Mouse (Mus musculus): Measurements from ENCODE around the gene Rnf167. TPM values are rescaled to one million over a fixed set of nuclear protein-coding genes. Genes with fewer than 3 reads are reported as not detected.

Rnf167 gene
- total and polyA plus RNA-seq, 3 experiments: 50.8 to 65.0 (median 58.7) TPM

DNA sequence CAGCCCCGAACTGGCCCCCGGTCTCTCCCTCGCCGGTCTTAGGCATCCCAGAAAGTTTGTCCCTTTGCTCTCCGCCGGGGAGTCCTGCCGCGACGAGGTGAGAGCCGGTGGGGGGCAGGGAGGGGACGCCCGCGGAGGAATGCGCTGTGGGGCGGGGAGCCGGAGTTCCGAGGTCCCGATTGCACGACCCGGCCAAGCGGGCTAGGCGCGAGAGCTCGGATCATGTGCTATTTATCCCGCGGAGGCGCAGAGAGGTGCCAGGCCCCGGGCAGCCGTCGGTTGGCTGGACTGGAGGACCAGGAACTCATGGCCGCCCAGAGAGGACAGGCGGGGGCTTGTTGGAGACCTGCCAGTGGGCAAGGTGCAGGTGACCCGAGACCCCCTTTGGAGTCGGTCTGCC, 53.6 kb downstream of the Rnf167 start:
- Histone ChIP-seq H3K27ac (peak overlapping the region; percentile 100), H3K9ac (ENCODE audit: low read depth, low read length) (peak overlapping the region; percentile 91), H3K36me3 (ENCODE audit: control insufficient read depth, insufficient read depth, low read length) (peaks cover 5% of the 10 kb centered on the region; the same call in 1 of the 2 replicates), H3K4me1 (ENCODE audit: control insufficient read depth, insufficient read depth, low read length) (peaks cover 6% of the 10 kb centered on the region), H3K4me3 (peak overlapping the region; percentile 92), H3K27me3 (ENCODE audit: control insufficient read depth, insufficient read depth, low read length) (no peaks in the 10 kb centered on the region), H3K79me2 (replicated peaks; ENCODE audit: control insufficient read depth, insufficient read depth, low read length) (peaks cover 2% of the 10 kb centered on the region; the same call in 1 of the 2 replicates)
- intact Hi-C loops (cut with DNase I): loop anchor here (1.0 to 2.0 kb wide), 3 partner anchors 12 to 54 kb away; partner anchors contain the start of genes Camta2, Rnf167, Slc25a11 and Spag7
- DNase-seq: peak; percentile 86 to 89
- TF ChIP-seq EP300 (IDR thresholded peaks at IDR 0.05; ENCODE audit: insufficient read depth, low read depth, low read length) (no peak), POLR2A (IDR thresholded peaks at IDR 0.05; ENCODE audit: insufficient read depth, low read depth, low read length) (peak; percentile 59; the same call in 1 of the 2 replicates), CTCF (IDR thresholded peaks at IDR 0.05) (no peak)
- under 1% methylated on average over 34 of the region's 34 CpGs for WGBS

Other genes starting within 250 kb of the Rnf167 start
- 10 to 100 TPM; 17.0 to 20.7 TPM for gene Pelp1, start 237.2 kb upstream of the Rnf167 start, total RNA-seq (2021)
- gene Pelp1, start 237.2 kb upstream of the Rnf167 start, polyA plus RNA-seq (2012; rRNA removed): 12.4 and 13.0 TPM in 2 replicates
- gene Arrb2, start 214.6 kb upstream of the Rnf167 start, total RNA-seq (2021): 10 to 100 TPM; 10.2 to 10.8 TPM
- 23.6 and 27.6 TPM in 2 replicates for gene Arrb2, start 214.6 kb upstream of the Rnf167 start, polyA plus RNA-seq (2012; rRNA removed)
- gene Med11, start 195.3 kb upstream of the Rnf167 start, total RNA-seq (2021): 1 to 10 TPM; 6.6 to 6.7 TPM
- 7.8 and 9.7 TPM in 2 replicates for gene Med11, start 195.3 kb upstream of the Rnf167 start, polyA plus RNA-seq (2012; rRNA removed)
- 1 to 10 TPM; 1.3 to 2.9 TPM for gene Zmynd15, start 187.8 kb upstream of the Rnf167 start, total RNA-seq (2021)
- 3.2 and 3.8 TPM in 2 replicates for gene Zmynd15, start 187.8 kb upstream of the Rnf167 start, polyA plus RNA-seq (2012; rRNA removed)
- gene Cxcl16, start 187.3 kb upstream of the Rnf167 start, total RNA-seq (2021): 1 to 10 TPM; 7.9 to 8.8 TPM
- gene Cxcl16, start 187.3 kb upstream of the Rnf167 start, polyA plus RNA-seq (2012; rRNA removed): 17.6 and 20.6 TPM in 2 replicates
- 1 to 10 TPM; 1.2 to 1.3 TPM for gene Tm4sf5, start 142.0 kb upstream of the Rnf167 start, total RNA-seq (2021)
- 1.5 and 2.1 TPM in 2 replicates for gene Tm4sf5, start 142.0 kb upstream of the Rnf167 start, polyA plus RNA-seq (2012; rRNA removed)
- not detected for gene Vmo1, start 132.6 kb upstream of the Rnf167 start, total RNA-seq (2021)
- not detected in 2 replicates for gene Vmo1, start 132.6 kb upstream of the Rnf167 start, polyA plus RNA-seq (2012; rRNA removed)
- gene Gltpd2, start 128.0 kb upstream of the Rnf167 start, total RNA-seq (2021): not detected
- not detected in 2 replicates for gene Gltpd2, start 128.0 kb upstream of the Rnf167 start, polyA plus RNA-seq (2012; rRNA removed)
- gene Psmb6, start 121.9 kb upstream of the Rnf167 start, total RNA-seq (2021): 100 to 1,000 TPM; 204 to 231 TPM
- 296 and 367 TPM in 2 replicates for gene Psmb6, start 121.9 kb upstream of the Rnf167 start, polyA plus RNA-seq (2012; rRNA removed)
- not detected for gene Gm40193, start 114.3 kb upstream of the Rnf167 start, total RNA-seq (2021)
- not detected in 2 replicates for gene Gm40193, start 114.3 kb upstream of the Rnf167 start, polyA plus RNA-seq (2012; rRNA removed)
- 1 to 10 TPM; 4.3 to 5.8 TPM for gene Pld2, start 107.2 kb upstream of the Rnf167 start, total RNA-seq (2021)
- gene Pld2, start 107.2 kb upstream of the Rnf167 start, polyA plus RNA-seq (2012; rRNA removed): 15.1 and 21.0 TPM in 2 replicates
- 10 to 100 TPM; 41.3 to 46.8 TPM for gene Mink1, start 84.4 kb upstream of the Rnf167 start, total RNA-seq (2021)
- gene Mink1, start 84.4 kb upstream of the Rnf167 start, polyA plus RNA-seq (2012; rRNA removed): 40.8 and 49.6 TPM in 2 replicates
- gene 4930544D05Rik, start 31.4 kb upstream of the Rnf167 start, total RNA-seq (2021): not detected
- 0.31 TPM in 1 of 2 replicates, not detected in the other for gene 4930544D05Rik, start 31.4 kb upstream of the Rnf167 start, polyA plus RNA-seq (2012; rRNA removed)
- not detected for gene Chrne, start 28.0 kb upstream of the Rnf167 start, total RNA-seq (2021)
- not detected in 2 replicates for gene Chrne, start 28.0 kb upstream of the Rnf167 start, polyA plus RNA-seq (2012; rRNA removed)
- gene Gp1ba, start 8.1 kb upstream of the Rnf167 start, total RNA-seq (2021): under 1 TPM; 0.34 to 0.98 TPM
- gene Gp1ba, start 8.1 kb upstream of the Rnf167 start, polyA plus RNA-seq (2012; rRNA removed): 0.29 and 0.59 TPM in 2 replicates
- 100 to 1,000 TPM; 532 to 626 TPM for gene Slc25a11, start 244 bp downstream of the Rnf167 start, total RNA-seq (2021)
- 632 and 932 TPM in 2 replicates for gene Slc25a11, start 244 bp downstream of the Rnf167 start, polyA plus RNA-seq (2012; rRNA removed)
- 100 to 1,000 TPM; 270 to 280 TPM for gene Pfn1, start 7.4 kb downstream of the Rnf167 start, total RNA-seq (2021)
- gene Pfn1, start 7.4 kb downstream of the Rnf167 start, polyA plus RNA-seq (2012; rRNA removed): 439 and 479 TPM in 2 replicates
- gene Eno3, start 10.0 kb downstream of the Rnf167 start, total RNA-seq (2021): 1,000 to 10,000 TPM; 1,523 to 1,659 TPM
- gene Eno3, start 10.0 kb downstream of the Rnf167 start, polyA plus RNA-seq (2012; rRNA removed): 1,222 and 1,919 TPM in 2 replicates
- gene Spag7, start 22.2 kb downstream of the Rnf167 start, total RNA-seq (2021): 10 to 100 TPM; 82.8 to 99.4 TPM
- gene Spag7, start 22.2 kb downstream of the Rnf167 start, polyA plus RNA-seq (2012; rRNA removed): 72.9 and 87.8 TPM in 2 replicates
- gene Camta2, start 40.9 kb downstream of the Rnf167 start, total RNA-seq (2021): 10 to 100 TPM; 37.8 to 37.9 TPM
- gene Camta2, start 40.9 kb downstream of the Rnf167 start, polyA plus RNA-seq (2012; rRNA removed): 27.6 and 32.5 TPM in 2 replicates
- gene Inca1, start 52.9 kb downstream of the Rnf167 start, total RNA-seq (2021): 1 to 10 TPM; 6.3 to 6.9 TPM
- gene Inca1, start 52.9 kb downstream of the Rnf167 start, polyA plus RNA-seq (2012; rRNA removed): 4.6 and 5.4 TPM in 2 replicates
- 100 to 1,000 TPM; 477 to 524 TPM for gene Kif1c, start 53.3 kb downstream of the Rnf167 start, total RNA-seq (2021)
- 153 and 228 TPM in 2 replicates for gene Kif1c, start 53.3 kb downstream of the Rnf167 start, polyA plus RNA-seq (2012; rRNA removed)
- gene Zfp3, start 117.0 kb downstream of the Rnf167 start, total RNA-seq (2021): 1 to 10 TPM; 7.5 to 8.5 TPM
- gene Zfp3, start 117.0 kb downstream of the Rnf167 start, polyA plus RNA-seq (2012; rRNA removed): 1.5 and 3.5 TPM in 2 replicates
- gene Scimp, start 165.4 kb downstream of the Rnf167 start, total RNA-seq (2021): under 1 TPM; 0.27 to 0.70 TPM
- 0.84 and 1.00 TPM in 2 replicates for gene Scimp, start 165.4 kb downstream of the Rnf167 start, polyA plus RNA-seq (2012; rRNA removed)
- gene Rabep1, start 197.5 kb downstream of the Rnf167 start, total RNA-seq (2021): 10 to 100 TPM; 36.0 to 37.2 TPM
- gene Rabep1, start 197.5 kb downstream of the Rnf167 start, polyA plus RNA-seq (2012; rRNA removed): 3.7 and 7.7 TPM in 2 replicates